Mouse (Mus musculus): ENCODE results near the gene Wbp1l. TPM values are rescaled to one million over a fixed set of nuclear protein-coding genes. Genes with fewer than 3 reads are reported as not detected.

Gene Wbp1l
- total RNA-seq, 2 experiments from 2014 or later: 66.2 to 116 TPM

DNA sequence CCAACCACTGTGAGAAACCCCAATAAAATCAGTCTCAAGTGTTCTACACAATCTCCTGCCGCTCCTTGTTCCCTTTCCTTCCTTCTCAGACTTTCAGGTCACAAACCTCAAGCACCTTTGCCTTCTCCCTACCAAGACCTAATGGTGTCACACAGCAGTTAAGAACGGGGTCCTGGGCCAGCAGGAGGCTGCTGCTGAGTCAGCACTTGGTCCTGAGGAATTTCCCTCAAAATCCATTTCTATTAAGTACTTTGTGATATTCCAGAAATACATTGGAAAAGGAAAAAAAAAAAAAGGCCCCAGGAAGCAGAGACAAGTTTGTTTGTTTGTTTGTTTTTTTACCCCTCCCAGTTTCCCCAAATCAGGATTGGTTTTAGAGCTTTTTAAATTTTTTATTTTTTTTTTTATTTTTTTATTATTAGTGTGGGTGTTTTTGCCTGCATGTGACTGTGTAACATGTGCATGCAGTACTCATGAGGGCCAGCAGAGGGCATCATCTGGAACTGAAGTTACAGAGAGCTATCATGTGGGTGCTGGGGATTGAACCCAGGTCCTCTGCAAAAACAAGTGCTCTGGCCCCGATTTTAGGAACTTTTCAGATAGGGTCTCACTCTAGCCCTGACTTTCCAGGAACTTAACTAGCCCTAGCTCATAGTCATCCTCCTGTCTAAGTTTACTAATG, 58.6 kb downstream of the Wbp1l start:
- no peak for DNase-seq (ENCODE audit: low spot score)

DNA sequence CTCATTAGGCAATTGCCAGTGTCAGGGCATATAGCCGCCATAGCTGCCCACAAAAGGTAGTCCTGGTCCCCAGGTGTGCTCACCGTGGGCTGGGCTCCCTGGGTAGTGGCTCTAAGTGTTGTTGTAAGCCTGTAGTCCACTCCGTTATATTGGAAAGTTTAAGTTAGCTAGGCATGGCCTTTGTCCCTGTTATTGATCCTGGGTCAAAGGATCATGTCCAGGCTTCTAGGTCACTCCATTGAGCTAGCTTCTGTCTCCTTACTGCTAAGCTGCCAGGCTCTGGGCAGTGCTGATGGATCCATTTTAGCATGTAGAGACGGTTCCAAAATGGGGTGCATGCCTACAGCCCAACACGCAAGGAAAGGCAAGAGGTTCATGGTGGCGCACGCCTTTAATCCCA, 59.5 kb downstream of the Wbp1l start:
- no peak for DNase-seq (ENCODE audit: low spot score)

DNA sequence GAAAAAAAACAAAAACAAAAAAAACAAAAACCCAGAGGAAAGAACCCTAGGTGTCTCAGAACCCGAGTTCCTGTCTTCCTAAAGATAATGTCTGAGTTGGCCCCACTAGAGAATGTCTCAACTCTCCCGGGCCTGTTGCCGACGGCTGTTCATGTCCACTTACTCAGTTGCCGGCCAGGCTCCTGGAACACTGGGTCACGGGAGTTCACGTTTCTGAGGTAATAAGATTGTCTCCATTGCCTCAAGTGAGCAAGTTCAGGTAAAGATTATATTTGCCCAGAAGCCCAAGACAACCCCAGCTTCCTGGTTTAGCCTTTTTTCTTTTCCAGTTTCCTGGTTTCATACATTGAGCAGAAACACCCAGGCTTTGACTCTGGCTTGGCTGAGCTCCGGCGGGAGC, 60.0 kb downstream of the Wbp1l start:
- DNase-seq (ENCODE audit: low spot score): no peak

- DNase-seq (ENCODE audit: low spot score): no peak
Observed at GRCm38 (mm10) chr19:46661511-46661910, 62.6 kb downstream of the Wbp1l start.

DNA sequence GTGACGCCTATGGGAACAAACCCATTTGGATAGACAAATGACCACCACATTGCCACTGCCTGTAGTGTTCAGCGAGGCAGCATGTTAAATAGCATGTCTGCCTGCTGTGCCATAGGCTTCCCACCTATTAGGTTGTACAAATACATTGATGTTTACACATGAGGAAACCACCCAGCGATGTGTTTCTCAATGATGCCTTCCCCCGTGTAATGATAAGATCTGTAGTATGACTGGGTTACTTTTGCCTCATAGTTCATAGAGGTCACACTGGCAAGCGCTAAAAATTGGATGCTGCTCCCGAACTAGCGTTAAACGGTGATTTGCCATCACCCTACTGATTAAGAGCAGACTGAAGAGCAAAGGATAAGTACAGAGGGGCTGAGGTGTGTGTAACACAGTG, 63.3 kb downstream of the Wbp1l start:
- no peak for DNase-seq (ENCODE audit: low spot score)

DNA sequence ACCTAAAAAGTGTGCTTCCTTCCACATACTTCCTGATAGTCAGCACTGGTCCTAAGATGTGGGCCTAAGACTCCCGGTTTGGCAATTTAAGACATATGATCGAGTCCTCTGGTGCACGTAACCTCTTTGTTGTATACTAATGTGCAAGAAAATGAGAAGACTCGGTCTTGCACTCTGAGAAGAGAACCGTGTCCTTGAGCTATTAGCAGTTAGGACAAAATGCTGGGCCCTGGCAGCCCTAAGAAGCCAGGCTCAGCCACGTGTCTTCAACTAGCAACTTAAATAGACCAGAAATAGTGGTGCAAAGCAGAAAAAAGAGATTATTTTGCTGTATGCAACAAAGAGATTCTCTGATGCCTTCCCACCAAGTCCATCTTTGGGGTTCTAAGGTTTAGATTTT, 63.9 kb downstream of the Wbp1l start:
- DNase-seq (ENCODE audit: low spot score): no peak

- no peak for DNase-seq (ENCODE audit: low spot score)
Observed at GRCm38 (mm10) chr19:46665474-46665873, 66.6 kb downstream of the Wbp1l start.

GRCm38 (mm10) chr19:46667300-46667699, 68.4 kb downstream of the Wbp1l start:
- DNase-seq (ENCODE audit: low spot score): no peak

DNA sequence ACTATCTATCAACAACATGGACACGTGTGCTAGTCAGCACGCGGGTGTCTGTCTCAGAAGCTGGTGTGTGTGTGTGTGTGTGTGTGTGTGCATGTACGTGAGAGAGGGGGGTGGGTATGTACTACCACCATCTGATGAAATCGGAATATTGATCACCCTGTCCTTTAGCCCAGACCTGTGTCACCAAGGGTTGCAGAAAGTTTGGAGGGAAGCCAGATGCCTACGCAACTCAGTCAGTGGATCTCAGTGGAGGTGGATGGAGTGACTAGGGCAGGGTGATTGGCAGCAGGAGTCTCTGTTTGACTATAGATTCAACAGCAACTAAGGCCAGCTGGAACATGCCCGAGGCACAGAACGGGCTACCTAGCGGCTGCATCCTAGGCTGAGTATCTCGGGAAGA, 69.4 kb downstream of the Wbp1l start:
- no peak for DNase-seq (ENCODE audit: low spot score)

GRCm38 (mm10) chr19:46669802-46670201, 70.9 kb downstream of the Wbp1l start:
- DNase-seq (ENCODE audit: low spot score): no peak

DNA sequence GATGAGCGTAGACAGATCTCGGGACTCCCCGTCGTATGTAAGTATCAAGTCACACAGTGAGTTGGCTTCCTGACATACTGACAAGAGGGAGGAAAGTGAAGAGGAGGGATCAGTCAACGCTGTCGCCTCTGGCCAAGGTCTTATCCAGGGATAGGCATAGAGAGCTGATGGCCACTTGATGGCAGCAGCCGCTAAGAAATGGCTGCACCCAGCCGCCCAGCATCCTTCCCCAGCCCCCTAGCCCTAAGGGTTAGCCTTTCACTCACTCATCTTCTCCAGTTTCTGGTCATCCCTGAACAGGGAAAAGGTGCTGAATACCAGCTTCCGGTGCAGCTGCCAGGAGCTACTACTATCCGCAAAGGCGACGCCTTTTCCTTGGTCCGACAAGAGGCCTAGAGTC, 71.8 kb downstream of the Wbp1l start:
- peak; percentile 52 for DNase-seq (ENCODE audit: low spot score)

GRCm38 (mm10) chr19:46672766-46673418, 74.0 kb downstream of the Wbp1l start, which contains the start of gene Cyp17a1:
Gene Cyp17a1, minus strand, starts transcription at chr19:46673172.
- no peak for DNase-seq (ENCODE audit: low spot score)

GRCm38 (mm10) chr19:46675641-46676040, 76.8 kb downstream of the Wbp1l start:
- no peak for DNase-seq (ENCODE audit: low spot score)

- no peak for DNase-seq (ENCODE audit: low spot score)
Observed at GRCm38 (mm10) chr19:46679720-46680383, 81.0 kb downstream of the Wbp1l start.

DNA sequence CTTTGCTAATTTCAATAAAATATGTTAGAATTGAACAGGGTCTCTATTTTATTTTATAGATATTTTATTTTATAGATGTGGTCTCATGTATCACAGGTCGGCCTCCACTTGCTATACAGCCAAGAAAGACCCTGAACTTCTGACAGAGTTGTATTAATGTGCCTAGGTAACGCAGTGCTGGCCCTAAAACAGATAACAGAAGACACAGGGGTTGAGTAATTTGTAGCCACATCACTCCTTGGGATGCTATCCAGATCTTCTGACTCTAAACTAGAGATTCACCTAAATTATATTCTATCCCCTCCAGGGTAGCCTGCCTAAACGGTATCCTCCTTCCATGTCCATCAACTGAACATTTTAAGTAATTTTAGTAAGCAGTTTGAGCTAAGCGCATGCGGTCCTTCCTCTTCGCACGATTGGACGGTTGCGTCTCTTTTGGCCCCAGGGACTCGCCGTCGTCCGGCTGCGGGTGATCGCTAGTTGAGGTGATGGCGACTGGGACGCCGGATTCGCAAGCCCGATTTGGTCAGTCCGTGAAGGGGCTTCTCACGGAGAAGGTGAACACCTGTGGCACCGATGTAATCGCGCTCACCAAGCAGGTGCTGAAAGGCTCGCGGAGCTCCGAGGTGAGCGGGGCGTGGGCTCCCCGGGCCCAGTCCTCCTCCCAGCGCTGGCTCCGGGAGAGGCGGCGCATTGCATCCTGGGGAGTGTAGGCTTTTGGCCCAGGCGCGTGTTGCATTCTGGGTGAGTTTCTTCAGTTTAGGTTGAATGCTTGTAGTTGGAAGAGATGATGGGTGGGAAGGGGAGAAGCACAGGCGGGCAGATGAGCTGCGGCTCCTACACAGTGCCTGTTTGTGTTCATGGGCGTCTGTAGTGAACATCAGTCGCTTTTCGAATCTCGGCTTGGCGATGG, 90.8 kb downstream of the Wbp1l start, which contains the start of gene Borcs7:
Gene Borcs7, plus strand, starts transcription at position 447 of the 913 bp plus-strand sequence.
- DNase-seq (ENCODE audit: low spot score): peak; percentile 88

- DNase-seq (ENCODE audit: low spot score): no peak
Observed at GRCm38 (mm10) chr19:46690387-46690786, 91.5 kb downstream of the Wbp1l start.

- no peak for DNase-seq (ENCODE audit: low spot score)
Observed at GRCm38 (mm10) chr19:46691078-46691477, 92.2 kb downstream of the Wbp1l start.

DNA sequence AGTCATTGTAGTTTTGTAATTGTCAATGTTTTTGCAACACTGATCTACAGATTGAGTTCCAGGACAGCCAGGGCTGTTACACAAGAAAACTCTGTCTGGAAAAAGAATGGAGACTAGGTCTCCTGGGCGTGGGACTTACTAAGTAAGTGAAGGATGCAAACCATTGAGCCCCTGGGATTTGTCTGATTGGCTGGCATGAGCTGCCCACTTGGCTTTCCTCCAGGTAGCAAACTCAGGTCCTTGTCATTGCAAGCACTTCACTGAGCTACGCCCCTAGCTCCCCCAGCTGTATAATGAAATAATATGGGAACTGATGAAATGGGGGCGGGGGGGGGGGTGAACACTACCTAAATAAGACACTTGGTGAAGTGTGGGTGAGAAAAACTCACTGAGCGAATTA, 94.3 kb downstream of the Wbp1l start:
- no peak for DNase-seq (ENCODE audit: low spot score)

- no peak for DNase-seq (ENCODE audit: low spot score)
Observed at GRCm38 (mm10) chr19:46696482-46696881, 97.6 kb downstream of the Wbp1l start.

DNA sequence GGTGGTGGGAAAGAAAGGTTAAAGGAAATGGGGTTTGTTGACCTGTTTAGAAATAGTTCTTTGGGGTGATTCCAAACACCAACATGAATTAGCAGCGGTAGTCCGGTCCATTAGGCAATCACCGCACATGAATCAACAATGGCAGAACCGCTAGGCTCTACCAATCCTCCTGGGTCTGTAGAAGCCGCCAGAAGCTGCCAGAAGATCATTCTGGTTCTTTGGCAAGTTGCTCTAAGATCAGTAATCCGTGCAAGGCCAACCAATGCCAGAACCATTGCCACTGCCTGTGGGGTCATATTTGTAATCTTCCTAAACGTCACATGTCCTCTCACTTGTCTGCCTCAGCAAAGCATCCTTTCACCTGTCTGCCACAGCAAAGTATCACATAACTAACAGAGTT, 98.1 kb downstream of the Wbp1l start:
- no peak for DNase-seq (ENCODE audit: low spot score)

DNA sequence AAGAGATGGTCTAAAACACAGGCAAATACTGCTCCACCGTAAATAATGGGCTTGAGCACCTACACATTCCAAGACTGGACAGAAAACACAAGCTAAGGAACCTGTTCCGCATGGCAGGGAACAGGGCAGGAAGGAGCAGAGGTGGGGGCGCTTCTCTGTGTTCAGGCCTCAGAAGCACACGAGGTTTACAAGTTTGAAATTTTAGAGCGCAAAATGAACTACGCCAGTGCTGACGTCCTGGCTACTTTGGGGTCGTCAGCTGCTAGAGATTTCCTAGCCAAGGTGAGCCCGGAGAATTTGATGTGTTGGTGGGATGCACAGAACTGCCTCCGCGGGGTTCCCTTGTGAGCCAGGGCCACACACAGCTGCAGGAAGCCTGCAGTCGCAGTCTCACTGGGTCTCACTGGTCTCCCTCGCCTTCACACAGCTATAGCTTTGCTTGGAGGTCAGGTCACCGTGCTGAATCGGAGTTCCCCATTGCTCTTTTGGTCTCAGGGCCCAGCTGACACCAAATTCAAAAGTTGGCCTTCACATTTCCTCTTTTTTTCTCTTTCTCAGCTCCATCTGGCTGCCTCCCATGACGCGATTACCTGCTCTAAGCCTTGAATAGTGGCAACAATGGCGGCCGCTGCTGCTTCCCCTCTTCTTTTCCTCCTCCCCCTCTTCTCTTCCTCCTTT, 99.1 kb downstream of the Wbp1l start:
- no peak for DNase-seq (ENCODE audit: low spot score)
